Mouse (Mus musculus): Measurements from ENCODE around the gene Abhd12.

GRCm38 (mm10) chr2:150900341-150900740 lies 4.2 kb downstream of the Abhd12 start:
- no peak for TF ChIP-seq EP300 (IDR thresholded peaks at IDR 0.05; ENCODE audit: low read depth)
- TF ChIP-seq CTCF (IDR thresholded peaks at IDR 0.05; ENCODE audit: low read depth), result no peak
